Mouse (Mus musculus) ES-Bruce4 (cell line): Measurements from ENCODE around the gene Mapk8ip2.

Experiments used
- CTCF ChIP-seq: IDR thresholded peaks from one replicate; pipeline ENCODE4 v1.8.1; 2011; ENCODE audit warnings: low read depth, low read length
- EP300 ChIP-seq: IDR thresholded peaks from 2 replicates; pipeline ENCODE4 v1.6.1; 2011; ENCODE audit warnings: low read depth, low read length; ENCODE audit not compliant: insufficient read depth
- POLR2A ChIP-seq: IDR thresholded peaks from one replicate; pipeline ENCODE4 v1.8.1; 2011; ENCODE audit warnings: low read length; ENCODE audit not compliant: insufficient read depth

DNA sequence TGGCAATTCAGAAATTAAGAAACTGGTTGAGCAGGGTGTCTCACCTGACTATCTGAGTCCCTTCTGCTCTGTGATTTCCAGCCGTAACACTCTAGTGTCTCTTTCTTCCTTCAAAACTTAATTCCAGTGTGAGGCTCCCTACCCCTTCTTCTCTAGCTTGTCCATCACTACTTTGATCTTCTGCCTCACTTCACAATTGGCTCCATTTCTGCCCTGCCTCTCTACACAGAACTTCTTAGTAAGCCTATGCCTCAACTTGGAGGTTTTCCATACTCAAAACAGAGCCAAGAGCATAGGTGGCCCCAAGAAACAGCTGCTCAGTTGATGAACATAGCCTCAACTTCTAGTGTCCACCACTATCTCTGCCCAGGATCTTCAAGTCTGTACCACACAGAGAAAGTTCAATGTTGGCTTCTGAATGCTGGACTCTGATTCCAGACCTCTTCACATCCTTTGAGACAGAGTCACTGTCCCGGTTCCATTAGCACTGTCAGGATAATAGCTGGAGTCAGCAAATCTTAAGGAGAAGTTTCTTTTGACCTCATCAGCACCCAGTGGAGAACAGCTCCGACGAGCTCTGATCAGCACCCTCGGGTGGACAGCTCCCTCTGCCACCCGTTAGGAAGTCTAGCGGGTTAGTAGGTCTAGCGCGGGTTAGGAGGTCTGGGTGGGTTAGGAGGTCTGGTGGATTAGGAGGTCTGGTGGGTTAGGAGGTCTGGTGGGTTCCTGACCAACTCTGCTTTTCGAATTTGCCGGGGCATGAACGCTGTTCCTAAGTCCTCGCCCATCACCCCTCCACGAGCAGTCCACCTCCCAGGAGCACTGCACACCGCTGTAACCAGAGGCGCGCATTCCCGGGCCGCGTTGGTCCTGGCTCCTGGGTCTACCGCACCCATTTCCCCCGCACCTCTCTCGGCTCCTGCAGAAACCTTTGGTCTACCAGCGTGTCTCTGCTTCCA is 528 bp upstream of the Mapk8ip2 start:
- TF ChIP-seq POLR2A = no peak
- no peak for TF ChIP-seq CTCF
- TF ChIP-seq EP300 = no peak
